Mouse (Mus musculus) heart, adult 8-10 months (tissue): Measurements from ENCODE around the gene Sema3b. TPM values are rescaled to one million over a fixed set of nuclear protein-coding genes. Genes with fewer than 3 reads are reported as not detected.

Experiments
- DNase-seq: peaks from one replicate; pipeline ENCODE4 v3.0.0; 2022; ENCODE audit warnings: low spot score
- total RNA-seq, 4 experiments: library from RNA; stranded (reverse); gene quantifications; 2 replicates each; pipeline ENCODE4 v1.2.4; 2022

Gene Sema3b
- 10 to 100 TPM; 21.1 to 33.0 (median 24.2) TPM for total RNA-seq

DNA sequence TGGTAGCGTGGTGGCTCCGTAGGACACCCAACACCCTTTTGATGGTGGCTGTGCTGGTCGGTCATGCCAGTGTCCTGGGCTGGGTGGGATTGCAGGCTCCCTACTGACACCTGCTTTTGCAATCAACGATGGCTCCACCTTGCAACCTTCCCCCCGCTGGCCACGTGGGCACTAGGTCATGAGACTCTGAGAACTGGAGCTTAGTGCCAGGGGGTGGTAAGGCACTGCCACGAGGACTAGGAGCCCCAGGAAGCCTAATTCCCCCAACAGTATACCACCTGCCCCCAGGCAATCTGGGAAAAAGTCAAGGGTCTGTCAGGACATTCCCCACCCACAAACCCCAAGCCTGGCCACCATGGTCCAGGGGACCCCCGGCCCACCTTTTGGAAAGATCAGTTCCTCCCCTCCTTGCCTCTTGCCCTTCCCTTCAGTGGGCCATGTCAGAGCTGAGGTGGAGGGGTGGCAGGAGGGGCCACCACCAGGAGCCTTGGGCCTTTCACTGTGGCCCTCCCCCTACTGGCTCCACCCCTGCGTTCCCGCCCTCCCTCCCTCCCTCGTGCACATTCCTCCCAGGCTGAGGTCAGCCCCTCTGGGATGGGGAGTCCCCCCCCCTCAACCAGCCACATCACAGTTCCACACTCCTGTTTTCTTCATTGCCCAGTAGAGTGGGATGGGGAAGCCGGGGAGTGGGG lies at the start of gene Sema3b:
TSS of gene Sema3b (minus strand) at position 489 of the 692 bp plus-strand sequence.
- DNase-seq, result no peak

GRCm38 (mm10) chr9:107658096-107658495 lies 49.1 kb upstream of the Sema3b start:
- DNase-seq, result no peak

DNA sequence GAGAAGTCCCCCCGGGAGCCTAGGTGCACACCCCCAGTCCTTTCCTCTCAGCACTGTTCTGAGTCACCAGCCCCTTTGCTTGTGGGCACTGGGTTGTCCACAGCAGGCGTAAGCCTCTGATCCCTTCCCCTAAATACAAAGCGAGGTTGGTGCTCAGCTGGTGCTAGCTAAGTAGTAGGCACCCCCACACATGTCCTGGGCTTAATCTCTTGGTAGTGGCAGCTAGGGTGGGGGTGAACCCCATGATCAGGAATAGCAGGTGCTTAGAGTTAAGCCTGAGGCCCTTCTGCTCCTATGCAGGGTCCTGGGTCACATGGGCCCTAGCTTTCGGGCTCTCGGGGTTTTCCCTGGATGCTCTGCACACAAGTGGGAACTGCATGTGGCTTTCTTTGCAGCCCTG lies 48.1 kb upstream of the Sema3b start:
- DNase-seq, result no peak

GRCm38 (mm10) chr9:107654585-107654984 lies 45.6 kb upstream of the Sema3b start:
- no peak for DNase-seq

DNA sequence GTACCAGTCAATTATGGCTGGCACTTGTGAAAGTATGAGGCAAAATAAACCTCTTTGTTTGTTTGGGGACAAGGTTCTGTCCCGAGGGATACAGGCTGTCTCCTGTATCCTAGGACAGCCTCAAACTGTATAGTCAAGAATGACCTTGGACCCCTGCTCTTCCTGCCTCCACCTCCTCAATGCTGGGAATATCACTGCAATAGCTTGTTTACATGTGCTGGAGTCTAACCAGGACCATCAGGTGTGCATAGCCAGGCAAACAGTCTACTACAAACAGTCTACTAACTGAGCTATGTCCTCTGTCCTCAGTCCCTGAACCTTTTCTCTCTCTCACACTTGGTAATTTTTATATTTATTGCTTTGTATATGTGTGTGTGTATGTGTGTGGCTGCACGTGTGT lies 44.4 kb upstream of the Sema3b start:
- DNase-seq, result no peak

DNA sequence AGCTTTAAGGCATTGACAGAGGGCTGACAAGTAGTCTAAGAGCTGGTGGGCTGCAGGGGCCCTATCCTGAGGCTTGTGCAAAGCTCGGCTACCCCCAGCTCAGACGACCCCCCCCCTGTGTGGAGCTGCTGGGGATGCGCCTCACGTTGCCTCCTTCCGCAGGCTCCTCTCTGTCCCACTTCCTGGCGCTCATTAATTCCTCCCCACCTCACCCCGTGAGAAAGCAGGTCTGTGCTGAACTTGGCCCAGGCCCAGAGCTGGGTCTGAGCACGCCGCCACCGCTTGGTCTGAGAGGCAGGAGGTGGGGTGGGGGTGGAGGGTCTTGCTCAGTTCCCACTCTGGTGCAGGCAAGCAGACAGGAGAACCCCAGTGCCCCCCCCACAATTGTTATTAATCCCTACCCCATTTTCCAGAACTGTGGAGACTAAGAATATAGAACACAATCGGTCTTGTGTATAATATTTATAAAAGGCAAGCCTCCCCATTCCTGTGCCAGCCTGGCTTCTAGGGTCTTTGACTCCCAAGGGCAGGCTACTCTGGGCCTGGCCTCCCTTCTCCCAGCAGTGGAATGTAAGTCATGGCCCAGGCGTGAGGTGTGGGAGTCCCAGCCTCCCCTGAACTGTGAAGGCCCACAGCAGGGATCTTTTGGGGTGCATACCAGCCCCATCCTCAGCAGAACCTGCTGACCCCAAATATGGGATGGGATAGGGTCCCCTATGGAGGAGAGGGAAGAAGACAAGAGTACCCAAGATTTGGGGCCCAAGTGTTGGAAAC lies 41.9 kb upstream of the Sema3b start:
- DNase-seq, result no peak

DNA sequence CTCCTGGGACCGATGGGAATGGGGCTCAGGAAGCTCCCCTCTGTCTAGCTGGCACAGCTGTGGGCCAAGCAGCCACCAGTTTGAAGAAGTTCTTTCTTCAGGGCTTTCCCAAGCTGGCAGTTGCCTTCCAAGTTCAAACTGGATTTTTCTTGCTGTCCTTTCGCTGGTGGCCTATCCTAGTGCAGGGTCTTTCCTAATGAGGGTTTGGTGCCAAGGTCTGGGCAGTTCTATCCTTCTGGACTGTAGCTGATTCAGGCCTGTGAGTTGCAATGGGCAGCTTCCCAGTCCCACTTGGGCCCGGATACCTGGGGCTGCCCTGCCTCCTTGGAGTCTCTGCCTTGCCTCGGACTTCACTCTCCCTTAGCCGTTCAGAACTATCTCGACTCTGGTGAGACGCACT lies 41.2 kb upstream of the Sema3b start:
- DNase-seq, result no peak

DNA sequence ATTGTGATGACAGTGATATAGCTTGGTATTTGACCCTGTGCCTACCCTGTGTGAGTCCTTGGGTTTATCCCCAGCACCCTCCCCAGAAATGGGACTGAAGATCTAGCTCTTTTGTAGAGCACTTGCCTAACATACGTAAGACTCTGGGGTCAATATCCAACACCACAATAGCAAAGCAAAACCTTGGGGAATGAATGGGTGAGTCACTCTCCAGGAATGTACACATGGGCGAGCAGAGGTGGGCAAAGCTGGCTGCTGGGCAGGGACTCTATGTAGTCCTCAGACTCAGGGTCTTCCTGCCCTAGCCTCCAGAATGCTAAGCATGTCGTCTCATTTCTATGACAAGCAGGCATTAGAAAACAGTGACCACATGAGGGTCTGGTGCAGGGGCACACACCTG lies 39.7 kb upstream of the Sema3b start:
- DNase-seq, result no peak

DNA sequence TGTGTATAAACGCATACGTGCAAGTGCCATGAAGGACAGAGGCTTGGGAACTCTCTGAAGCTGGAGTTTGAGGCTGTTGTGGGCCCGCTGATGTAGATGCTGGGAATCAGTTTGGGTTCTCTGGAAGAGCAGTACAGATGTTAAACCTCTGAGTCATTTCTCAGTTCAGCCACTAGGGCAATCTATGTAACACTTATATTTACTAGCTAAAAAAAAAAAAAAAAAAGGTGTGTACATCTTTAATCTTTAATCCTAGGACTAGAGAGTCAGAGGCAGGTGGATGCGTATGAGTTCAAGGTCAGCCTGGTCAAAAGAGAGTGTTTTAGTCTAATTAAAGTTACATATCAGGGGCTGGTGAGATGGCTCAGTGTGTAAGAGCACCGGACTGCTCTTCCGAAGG lies 37.9 kb upstream of the Sema3b start:
- DNase-seq, result no peak

DNA sequence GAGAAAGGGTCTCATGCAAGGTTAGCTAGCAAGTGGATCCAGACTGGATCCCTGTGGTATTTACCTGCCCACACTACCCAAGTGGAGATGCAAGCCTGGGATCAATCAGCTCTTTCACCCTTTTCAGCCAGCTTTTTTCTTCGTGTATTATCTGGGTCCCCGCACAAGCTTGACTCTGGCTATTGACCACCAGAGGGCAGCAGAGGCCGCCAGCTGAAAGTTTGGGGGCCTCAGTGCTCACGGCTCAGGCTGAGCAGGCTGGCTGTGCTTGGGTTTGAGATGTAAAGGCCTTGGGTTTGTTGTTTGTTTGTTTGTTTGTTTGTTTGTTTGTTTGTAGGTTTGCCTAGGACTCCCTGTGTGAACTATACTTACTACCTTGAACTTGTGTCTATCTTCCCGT lies 36.5 kb upstream of the Sema3b start:
- DNase-seq, result peak; percentile 80

GRCm38 (mm10) chr9:107645153-107645510 lies 36.1 kb upstream of the Sema3b start:
- no peak for DNase-seq

- DNase-seq, result peak; percentile 86
Observed at GRCm38 (mm10) chr9:107644495-107645152, 35.6 kb upstream of the Sema3b start.

GRCm38 (mm10) chr9:107643544-107644214 lies 34.6 kb upstream of the Sema3b start:
- no peak for DNase-seq

DNA sequence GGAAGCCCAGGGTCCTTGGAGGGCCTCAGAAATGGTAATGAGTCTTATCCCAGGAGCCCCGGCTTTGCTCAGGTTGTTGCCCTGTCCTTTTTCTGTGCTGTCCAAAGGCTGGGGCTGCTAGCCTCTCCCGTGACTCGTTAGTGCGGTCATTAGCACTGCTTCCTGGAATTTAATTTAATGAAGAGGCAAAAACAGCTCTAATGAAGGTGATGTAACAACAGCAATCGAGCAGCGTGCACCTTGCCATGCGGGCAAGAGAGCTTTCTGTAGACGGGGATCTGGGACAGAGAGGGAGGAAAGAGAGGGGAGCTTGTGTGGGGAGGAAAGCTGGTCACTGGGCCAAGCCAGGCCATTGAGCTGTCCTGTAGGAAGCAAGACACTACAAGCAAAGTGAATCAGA lies 32.6 kb upstream of the Sema3b start:
- DNase-seq, result no peak

GRCm38 (mm10) chr9:107640257-107640772 lies 31.3 kb upstream of the Sema3b start:
- DNase-seq, result no peak

DNA sequence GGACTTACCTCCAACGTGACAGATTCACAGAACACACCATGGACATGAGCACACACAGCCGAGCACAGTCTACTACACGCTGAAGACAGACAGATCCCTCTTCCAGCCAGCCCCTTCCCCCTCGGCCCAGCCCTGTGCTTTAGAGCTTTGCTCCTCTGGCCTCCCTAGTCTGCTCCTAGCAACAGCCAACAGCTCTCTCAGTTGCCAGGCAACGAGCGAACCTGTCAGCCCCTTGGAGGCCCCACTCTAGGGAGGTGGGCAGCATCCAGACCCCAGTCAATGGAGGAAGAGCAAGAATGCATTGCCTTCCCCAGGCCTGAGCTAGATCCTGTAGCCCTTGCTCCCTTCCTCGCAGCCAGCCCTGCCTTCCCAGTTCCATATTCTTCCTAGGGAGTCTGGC lies 28.0 kb upstream of the Sema3b start:
- no peak for DNase-seq

DNA sequence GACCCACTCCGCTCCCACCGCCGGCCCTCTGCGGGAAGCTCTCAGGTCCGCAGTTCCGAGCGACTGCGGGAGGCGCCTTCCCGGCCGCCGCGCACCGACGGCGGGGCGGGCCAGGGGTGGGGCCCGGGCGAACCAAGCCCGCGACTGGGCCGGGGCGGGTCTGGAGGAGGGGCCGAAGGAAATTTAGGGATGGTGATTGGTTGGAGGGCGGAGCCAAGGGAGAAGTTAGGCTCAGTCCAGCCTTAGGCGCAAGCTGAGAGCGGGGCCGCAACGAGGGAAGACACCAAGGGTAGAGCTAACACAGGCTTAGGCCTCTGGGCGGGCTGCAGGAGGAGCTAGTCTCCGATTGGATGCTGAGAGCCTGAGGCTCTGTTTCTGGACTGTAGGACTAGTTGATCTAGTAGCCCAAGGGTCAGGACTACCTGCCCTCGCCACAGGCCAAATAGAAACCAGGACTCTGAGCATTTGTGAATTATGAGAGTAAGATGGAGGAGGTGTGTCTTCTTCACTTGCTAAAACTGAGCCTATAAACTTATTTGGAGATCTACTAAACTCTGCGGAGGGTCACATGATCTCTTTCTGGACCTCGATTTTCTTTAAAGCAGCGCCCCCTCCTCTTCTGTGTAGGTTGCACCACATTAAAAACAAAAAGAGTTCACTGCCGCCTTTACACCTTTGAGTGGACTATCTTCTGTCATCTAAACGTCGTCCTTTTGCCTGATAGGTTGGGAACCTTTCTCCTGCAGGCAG lies 26.4 kb upstream of the Sema3b start, which contains the start of gene Gnai2:
TSS of gene Gnai2 (minus strand) at position 89 of the 750 bp plus-strand sequence.
- peak; percentile 99 for DNase-seq

- DNase-seq, result no peak
Observed at GRCm38 (mm10) chr9:107634406-107635278, 25.6 kb upstream of the Sema3b start.

DNA sequence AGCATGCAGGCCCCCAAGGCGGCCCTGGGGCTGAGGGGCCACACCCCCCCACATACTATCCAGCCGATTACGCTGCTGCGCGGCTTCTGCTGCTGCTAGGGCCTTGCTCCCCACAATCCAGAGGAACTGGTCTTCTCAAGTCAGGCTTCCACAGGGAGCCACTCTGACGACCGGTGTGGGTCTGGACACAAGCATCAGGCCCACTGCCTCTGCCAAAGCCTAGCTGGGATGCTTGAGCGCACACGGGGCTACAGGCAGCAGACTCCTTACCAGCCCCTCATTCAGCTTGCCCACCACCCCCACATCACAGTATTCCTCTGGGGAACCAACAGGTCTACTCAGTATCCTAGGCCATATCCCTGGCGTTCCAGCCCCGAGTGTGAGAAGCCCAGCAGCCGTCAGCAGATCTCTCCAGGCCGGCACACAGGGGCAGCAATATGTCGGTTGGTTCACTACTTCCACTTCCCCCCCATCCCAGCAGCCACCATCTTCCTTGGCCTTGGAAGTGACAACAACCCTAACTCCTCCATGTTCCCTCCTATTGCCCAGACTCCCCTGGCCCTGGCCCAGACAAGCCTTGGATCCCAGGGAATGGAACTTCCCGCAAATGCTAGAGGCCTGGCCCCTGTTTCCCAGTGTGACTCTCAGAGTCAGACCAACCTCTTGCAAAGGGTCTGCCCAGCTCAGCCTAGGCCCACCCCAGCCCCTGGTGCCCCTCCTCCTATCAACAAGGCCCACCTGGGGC lies 24.8 kb upstream of the Sema3b start:
- no peak for DNase-seq
